Mouse (Mus musculus): ENCODE results near the gene Gm17949.

Gene Gm17949

GRCm38 (mm10) chr17:57011236-57012141 lies at the start of gene Gm17949, which contains the start of gene Gtf2f1:
TSS of gene Gm17949 (plus strand) at chr17:57011469.
TSS of gene Gtf2f1 (minus strand) at chr17:57011288.
- peak; percentile 90 to 94 for DNase-seq

- no peak for DNase-seq
Observed at GRCm38 (mm10) chr17:56961880-56962279, 49.4 kb upstream of the Gm17949 start.

DNA sequence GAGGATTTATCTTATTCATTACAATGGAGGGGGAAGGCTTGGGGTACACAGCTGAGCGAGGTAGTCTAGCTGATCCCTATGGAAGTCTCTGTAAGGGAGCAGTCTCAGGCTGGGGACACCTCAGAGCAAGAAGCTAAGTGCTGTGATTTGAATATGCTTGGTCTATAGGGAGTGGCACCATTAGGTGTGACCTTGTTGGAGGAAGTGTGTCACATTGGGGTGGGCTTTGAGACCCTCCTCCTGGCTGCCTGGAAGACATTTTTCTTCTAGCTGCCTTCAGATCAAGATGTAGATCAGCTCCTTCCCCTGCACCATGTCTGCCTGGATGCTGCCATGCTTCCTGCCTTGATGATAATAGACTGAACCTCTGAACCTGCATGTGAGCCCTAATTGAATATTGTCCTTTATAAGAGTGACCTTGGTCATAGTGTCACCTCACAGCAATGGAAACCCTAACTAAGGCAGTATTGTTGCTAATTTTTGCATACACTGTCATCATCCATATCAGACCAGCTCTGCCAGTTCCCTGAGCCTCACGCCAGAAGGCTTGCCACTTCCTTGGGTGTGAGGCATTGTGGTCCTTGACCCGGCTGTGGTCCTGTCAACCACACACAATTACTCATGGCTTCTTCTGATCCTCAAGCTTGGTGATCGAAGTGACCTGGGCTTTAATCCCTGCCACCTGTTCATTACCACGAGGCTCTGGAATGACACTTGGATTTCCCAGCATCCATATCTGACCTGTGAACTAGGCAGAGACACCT lies 48.4 kb upstream of the Gm17949 start:
- no peak for DNase-seq

DNA sequence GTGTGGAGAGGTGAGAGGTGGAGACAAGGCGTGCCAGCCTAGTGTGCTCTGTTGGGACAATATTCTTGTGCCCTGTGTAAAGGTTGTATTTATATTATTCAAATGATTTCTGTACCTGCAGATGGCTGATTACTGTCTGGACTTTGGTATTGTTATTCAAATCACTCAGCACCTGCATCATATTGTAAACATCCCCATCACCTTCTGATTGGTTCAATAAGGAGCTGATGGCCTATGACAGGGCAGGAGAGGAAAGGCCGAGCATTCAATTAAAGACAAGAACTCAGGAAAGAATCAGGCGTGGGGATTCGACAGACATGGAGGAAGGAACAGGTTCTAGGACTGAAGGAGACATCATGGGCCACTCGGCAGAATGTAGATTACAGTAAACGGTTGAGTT lies 47.6 kb upstream of the Gm17949 start:
- DNase-seq = no peak

DNA sequence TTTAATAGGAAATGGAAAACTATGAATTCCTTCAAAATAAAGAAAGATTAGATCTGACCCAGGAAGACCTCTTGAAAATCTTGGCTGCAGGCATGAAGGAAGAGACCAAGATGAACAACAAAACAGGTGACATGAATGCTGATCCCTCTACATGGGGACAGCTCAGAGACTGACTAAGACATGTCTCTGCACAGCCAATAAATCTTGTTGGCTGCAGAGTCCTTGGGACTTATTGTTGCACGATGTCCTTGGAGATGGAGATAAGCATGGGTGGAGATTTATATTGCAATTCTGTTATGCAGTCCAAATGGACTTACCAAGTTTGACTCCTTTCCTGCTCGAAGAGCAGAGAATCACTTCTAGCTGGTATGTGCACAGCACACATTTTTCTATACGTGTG lies 41.9 kb upstream of the Gm17949 start:
- DNase-seq = no peak

GRCm38 (mm10) chr17:56970081-56970480 lies 41.2 kb upstream of the Gm17949 start:
- DNase-seq = no peak

GRCm38 (mm10) chr17:56973956-56974707 lies 37.1 kb upstream of the Gm17949 start:
- DNase-seq = no peak

DNA sequence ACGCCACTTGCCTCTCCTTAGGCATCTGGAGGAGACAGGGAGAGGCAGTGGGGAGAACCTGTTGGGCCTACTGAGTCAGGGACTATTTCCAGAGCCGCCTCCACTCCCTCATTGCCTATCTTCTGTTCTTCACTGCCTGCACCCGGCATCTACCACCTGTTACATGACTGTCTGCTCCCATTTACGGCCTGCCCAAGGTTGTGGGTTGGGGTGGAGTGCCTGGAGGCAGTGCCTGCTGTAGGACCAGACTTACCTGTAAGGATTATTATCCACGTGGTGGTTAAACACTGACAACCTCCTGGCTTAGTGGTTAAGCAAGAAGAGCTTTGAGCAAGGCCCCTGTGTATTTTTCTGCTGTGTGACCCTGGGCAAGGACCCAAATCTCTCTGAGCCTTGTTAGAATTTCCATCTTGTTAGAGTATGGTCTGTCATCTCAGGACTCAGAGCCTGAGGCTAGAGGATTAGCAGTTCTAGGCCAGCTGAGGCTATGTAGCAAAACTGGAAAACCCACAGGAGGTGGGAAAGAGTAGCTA lies 36.5 kb upstream of the Gm17949 start:
- DNase-seq = no peak

DNA sequence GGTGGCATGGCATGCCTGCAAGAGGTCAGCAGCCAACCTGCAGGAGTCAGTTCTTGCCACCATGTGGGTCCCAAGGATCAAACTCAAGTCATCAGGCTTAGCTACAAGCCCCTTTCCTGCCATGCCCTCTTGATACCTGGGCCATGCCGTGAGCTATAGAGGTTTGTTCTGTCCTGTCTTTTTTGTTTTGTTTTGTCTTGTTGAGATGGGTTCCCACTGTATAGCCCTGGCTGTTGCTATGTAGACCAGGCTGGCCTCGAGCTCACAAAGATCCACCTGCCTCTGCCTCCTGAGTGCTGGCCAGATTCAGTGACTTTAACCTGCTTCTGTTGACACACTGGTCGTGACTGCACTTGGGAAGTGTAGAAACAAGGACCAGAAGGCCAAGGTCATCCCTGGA lies 35.9 kb upstream of the Gm17949 start:
- DNase-seq = no peak

- DNase-seq = no peak
Observed at GRCm38 (mm10) chr17:56976531-56977390, 34.5 kb upstream of the Gm17949 start.

DNA sequence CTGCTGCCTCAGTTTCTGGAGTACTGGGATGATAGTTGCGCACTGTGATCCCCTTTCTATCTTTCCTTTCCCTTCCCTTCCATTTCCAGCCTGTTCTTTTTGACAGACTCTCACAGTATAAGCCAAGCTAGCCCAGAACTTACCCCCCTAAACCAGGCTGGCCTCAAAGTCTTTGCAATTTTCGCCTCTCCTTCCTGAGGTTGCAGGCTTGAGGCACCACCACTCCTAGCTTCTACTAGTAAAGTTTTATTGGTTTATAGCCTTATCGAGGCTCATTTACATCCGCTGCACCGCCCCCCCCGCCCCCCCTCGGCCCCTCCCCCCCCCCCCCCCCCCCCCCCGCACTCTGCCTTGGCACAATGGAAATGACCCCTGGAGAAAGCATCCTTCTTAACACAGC lies 31.7 kb upstream of the Gm17949 start:
- DNase-seq = no peak

GRCm38 (mm10) chr17:56981049-56981448 lies 30.2 kb upstream of the Gm17949 start:
- DNase-seq = no peak

DNA sequence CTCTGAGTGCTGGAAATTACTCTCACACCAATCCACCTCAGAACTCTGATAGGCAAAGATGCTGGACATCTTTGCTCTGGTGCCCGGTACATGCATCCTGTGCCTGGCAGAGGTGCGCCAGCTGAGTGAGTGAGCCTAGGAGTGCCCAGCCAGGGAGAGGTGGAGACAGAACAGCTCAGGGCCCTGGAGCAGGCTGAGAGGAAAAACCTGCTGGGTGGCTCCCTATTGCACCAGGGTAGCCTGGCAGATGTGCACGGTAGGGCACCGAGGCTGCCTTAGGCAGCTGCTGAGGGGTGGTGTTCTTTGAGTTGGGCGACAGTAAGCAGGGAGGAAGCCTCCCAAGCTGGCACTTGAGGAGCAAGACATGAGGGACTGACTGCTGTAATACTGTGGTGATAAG lies 29.3 kb upstream of the Gm17949 start, which contains the start of gene Acer1:
Acer1 (minus strand) TSS at position 114 of the 400 bp plus-strand sequence.
- DNase-seq = no peak

DNA sequence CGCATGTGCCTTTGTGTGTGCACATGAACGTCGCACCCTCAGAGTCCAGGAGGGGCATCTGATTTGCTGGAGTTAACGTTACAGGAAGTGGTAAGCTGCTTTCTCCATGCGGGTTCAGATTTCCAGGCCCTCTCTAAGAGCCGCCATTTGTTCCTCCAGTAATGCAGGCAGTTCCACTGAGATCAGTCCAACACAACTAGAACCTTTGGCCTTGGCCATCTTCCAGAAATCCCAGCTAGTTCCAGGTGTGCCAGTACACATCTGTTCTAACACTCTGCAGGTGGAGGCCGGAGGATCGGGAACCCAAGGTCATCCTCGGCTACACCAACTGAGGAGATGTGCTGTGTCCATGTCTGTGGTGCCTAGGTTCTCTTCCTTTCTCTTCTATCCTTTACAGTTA lies 26.4 kb upstream of the Gm17949 start:
- no peak for DNase-seq

DNA sequence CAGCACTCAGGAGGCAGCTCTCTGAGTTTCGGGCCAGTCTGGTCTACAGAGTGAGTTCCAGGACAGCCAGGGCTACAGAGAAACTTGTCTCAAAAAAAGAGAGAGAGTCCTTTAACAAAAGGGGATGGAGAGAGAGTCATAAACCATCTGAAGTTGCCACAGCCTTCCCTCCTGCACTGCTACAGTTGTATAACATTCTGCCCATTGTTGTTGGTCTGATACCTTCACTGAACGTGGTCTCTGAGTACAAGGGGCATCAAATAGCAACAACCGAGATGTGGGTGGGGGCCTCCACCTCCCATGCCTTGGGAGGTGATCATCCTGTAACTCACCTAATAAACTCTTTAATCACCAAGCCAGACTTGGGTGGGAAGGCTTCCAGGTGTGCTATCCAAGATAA lies 25.6 kb upstream of the Gm17949 start:
- DNase-seq = no peak

DNA sequence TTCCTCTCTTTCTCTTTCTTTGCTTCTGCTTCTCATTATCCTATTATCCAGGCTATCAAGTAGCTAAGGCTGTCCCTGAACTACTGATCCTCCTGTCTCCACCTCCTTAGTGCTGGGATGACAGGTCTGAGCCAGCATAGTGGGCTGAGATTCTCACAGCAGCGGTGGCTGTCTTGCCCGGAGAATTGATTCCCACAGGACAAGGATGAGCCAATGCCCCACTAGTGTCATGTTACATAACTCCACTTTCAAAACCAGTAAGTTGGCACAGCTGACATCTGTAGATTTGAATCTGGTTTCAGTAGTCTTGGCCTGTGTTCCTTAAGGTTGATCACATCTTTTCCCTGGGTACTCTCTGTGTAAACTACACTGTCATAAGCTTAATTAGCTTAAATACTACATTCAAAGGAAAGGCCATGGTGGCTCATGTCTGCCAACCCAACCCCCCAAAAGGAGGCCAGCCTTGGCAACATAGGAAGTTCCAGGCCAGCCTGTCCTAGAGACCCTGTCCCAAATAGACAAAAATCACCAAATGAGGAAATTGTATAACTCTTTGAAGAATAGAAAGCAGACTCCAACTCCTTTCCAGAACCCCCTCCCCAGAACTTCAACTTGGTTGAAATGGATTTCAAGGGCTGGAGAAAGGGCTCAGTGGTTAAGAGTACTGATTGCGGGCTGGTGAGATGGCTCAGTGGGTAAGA lies 25.0 kb upstream of the Gm17949 start:
- DNase-seq = no peak

- no peak for DNase-seq
Observed at GRCm38 (mm10) chr17:56988441-56988840, 22.8 kb upstream of the Gm17949 start.

DNA sequence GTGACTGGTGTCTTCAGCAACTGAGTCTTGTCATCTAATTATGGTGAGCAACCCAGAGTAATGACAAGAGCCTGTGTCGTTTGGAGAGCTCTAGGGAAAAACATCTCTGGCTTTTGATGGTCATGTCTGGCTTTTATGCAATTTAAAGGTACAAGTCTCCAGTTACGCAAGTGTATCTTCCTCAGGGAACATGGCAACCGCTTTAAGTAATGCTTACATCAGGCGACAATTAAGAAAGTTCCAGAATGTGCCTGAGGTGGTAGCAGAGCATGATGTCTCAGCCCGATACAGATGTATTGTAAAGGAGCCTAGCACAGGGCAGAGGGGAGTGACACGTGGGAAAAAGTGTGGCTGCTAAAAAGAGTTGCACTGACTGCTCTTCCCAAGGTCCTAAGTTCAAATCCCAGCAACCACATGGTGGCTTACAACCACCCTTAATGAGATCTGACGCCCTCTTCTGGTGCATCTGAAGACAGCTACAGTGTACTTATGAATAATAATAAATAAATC lies 22.3 kb upstream of the Gm17949 start:
- DNase-seq = no peak

DNA sequence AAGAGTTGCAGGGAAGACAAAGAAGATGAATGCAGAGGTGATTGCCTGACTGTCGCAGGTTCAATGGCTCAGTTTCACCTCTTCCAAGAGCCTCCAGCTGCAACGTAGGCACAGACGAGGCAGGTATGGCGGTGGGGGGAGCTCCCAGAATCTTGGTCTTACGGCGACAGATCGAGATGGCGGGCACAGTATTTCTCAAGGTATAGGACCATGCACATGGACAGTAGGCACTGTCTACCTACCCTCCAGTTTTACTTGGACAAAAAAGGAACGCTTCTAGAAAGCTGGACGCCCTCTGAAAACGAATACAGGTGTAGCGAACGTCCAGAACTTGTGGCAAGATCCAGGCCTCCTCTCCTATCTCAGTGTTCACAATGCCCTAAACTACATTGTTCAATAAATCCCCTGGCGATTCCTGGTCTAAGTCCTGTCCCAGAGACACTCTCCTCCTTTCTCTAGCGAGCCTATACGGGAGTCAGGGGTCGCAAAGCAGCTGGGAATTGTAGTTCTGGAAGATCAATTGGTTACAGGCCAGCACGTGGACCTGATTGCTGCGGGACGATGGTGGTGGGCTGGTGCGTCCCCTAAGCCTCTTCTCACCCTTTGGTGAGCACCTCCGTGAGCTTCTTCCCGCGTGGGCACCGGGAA lies 21.7 kb upstream of the Gm17949 start:
- DNase-seq = peak in 1 of 2 experiments; percentile 84

DNA sequence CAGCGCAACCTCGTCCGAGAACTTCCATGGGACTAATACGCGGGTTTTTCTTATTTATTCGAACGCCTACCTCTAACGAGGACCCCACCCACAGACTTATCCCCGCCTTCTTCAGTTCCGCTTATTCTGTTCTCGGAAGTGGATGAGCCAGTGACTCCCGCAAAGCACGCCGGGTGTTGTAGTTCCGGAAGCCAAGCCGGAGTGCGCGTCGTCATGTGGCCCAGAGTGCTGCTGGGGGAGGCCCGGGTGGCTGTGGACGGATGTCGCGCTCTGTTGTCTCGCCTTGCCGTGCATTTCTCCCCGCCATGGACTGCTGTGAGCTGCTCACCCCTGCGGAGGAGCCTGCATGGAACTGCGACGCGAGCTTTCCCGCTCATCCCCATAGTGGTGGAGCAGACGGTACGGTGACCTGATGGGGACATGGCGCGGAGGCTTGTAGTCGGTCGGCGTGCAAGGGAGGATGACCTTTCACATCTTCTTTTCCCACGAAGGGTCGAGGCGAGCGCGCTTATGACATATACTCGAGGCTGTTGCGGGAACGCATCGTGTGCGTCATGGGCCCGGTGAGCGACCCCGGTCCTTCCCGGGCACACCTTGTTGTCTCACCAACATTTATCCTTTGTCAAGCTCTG lies 21.0 kb upstream of the Gm17949 start, which contains the start of gene Clpp:
Clpp (plus strand) TSS at position 191 of the 632 bp plus-strand sequence.
- peak; percentile 97 to 98 for DNase-seq

All from lung, adult 18-20 months (tissue).